Mouse (Mus musculus): ENCODE results near the gene Pkmyt1. TPM values are rescaled to one million over a fixed set of nuclear protein-coding genes. Genes with fewer than 3 reads are reported as not detected.

The Pkmyt1 gene
- polyA plus RNA-seq, 1 experiment from 2014 or later, result 29.5 TPM

DNA sequence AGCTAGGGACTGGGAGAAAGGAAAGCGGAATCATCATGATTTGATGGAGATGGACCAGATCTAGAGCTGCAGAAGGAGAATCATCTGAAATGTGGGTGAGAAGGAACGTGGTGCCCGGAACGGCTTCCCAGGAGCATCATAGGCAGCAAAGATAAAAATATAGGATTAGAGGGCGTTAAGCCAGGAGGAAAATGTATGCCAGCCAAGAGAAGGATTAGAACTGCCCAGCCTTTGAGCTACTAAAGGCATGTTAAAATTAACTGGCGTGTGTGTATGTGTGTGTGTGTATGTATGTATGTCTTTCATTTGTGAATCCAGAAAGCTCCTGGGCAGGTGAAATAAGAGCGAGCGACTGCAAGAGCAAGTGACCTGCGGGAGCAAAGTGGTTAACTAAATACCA, 22.8 kb upstream of the Pkmyt1 start:
- H3K36me3 ChIP-seq (replicated peaks; ENCODE audit: control insufficient read depth, insufficient read depth, low read depth, low read length), result no peaks in the 10 kb centered on the region
- peaks cover 17% of the 10 kb centered on the region for H3K27me3 ChIP-seq (ENCODE audit: control insufficient read depth, insufficient read depth, low read length)
- ATAC-seq (replicated peaks; ENCODE audit: insufficient number of reproducible peaks, low FRiP score, low TSS enrichment, low read depth), result no peak
- H3K9me3 ChIP-seq (replicated peaks; ENCODE audit: control insufficient read depth, low read length), result no peaks in the 10 kb centered on the region
- DNase-seq (ENCODE audit: low spot score), result no peak
- WGBS, result 89% methylated on average over 9 of the region's 9 CpGs
- H3K4me2 ChIP-seq (ENCODE audit: low read depth, low read length), result no peak overlapping the region
- no peak overlapping the region for H3K27ac ChIP-seq (replicated peaks; ENCODE audit: low read depth, low read length)
- no peak overlapping the region for H3K9ac ChIP-seq (replicated peaks; ENCODE audit: low read length)
- H3K4me3 ChIP-seq (ENCODE audit: low read depth, low read length), result no peak overlapping the region
- peaks cover 3% of the 10 kb centered on the region; the same call in 1 of the 2 replicates for H3K4me1 ChIP-seq (ENCODE audit: control insufficient read depth, insufficient read depth, low read length)

DNA sequence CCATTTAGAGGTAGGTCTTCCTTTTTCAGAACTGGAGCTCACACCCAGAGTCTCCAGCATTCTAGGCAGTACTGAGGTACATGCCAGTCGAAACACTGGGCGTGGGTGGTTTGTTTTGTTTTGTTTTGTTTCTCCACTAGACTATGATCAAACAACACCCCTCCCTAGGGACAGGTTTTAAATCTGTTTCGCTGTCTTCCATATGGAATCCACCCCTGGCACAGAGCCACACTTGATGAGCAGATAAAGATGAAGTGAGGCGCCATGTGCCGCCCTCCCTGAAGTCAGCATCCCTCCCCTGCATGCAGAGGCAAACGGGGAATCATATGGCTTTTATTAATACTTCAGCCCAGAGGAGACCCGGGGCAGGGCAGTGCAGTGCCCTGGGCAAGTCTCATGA, 21.4 kb upstream of the Pkmyt1 start:
- no peak overlapping the region for H3K4me2 ChIP-seq (ENCODE audit: low read depth, low read length)
- peaks cover 3% of the 10 kb centered on the region for H3K27me3 ChIP-seq (ENCODE audit: control insufficient read depth, insufficient read depth, low read length)
- WGBS, result 43% methylated on average over 7 of the region's 7 CpGs
- no peak overlapping the region for H3K27ac ChIP-seq (replicated peaks; ENCODE audit: low read depth, low read length)
- ATAC-seq (replicated peaks; ENCODE audit: insufficient number of reproducible peaks, low FRiP score, low TSS enrichment, low read depth), result no peak
- H3K36me3 ChIP-seq (replicated peaks; ENCODE audit: control insufficient read depth, insufficient read depth, low read depth, low read length), result no peaks in the 10 kb centered on the region
- H3K9me3 ChIP-seq (replicated peaks; ENCODE audit: control insufficient read depth, low read length), result no peaks in the 10 kb centered on the region
- H3K4me3 ChIP-seq (ENCODE audit: low read depth, low read length), result no peak overlapping the region
- no peak for DNase-seq (ENCODE audit: low spot score)
- H3K4me1 ChIP-seq (ENCODE audit: control insufficient read depth, insufficient read depth, low read length), result no peaks in the 10 kb centered on the region
- H3K9ac ChIP-seq (replicated peaks; ENCODE audit: low read length), result no peak overlapping the region

GRCm38 (mm10) chr17:23705525-23706104, 20.5 kb upstream of the Pkmyt1 start:
- H3K4me1 ChIP-seq (ENCODE audit: control insufficient read depth, insufficient read depth, low read length), result no peaks in the 10 kb centered on the region
- no peak; the same call in 1 of the 2 replicates for ATAC-seq (replicated peaks; ENCODE audit: insufficient number of reproducible peaks, low FRiP score, low TSS enrichment, low read depth)
- H3K27me3 ChIP-seq (ENCODE audit: control insufficient read depth, insufficient read depth, low read length), result no peaks in the 10 kb centered on the region
- H3K9ac ChIP-seq (replicated peaks; ENCODE audit: low read length), result no peak overlapping the region
- no peaks in the 10 kb centered on the region for H3K9me3 ChIP-seq (replicated peaks; ENCODE audit: control insufficient read depth, low read length)
- H3K4me3 ChIP-seq (ENCODE audit: low read depth, low read length), result no peak overlapping the region
- H3K4me2 ChIP-seq (ENCODE audit: low read depth, low read length), result no peak overlapping the region
- no peaks in the 10 kb centered on the region for H3K36me3 ChIP-seq (replicated peaks; ENCODE audit: control insufficient read depth, insufficient read depth, low read depth, low read length)
- H3K27ac ChIP-seq (replicated peaks; ENCODE audit: low read depth, low read length), result no peak overlapping the region
- no peak for DNase-seq (ENCODE audit: low spot score)
- 81% methylated on average over 7 of the region's 7 CpGs for WGBS

DNA sequence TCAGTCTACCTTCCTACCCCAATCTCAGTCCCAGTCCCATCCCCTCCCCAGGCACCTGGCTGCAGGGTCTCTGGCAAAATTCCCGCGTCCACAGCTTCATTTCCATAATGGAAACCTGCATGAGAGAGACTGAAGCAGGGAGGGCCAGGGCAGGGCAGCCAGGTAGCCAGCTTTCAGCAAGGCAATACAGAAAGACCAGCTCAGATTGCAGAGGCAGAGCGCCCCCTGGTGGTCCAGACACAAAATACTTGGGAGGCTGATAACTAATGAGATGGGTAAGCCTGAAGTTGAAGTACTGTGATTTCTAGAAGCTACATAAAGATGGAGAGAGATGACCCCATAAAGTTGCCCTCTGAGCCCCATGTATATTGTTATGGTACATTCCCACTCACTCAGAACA, 19.9 kb upstream of the Pkmyt1 start:
- Histone ChIP-seq H3K36me3 (replicated peaks; ENCODE audit: control insufficient read depth, insufficient read depth, low read depth, low read length) (no peaks in the 10 kb centered on the region), H3K27ac (replicated peaks; ENCODE audit: low read depth, low read length) (no peak overlapping the region), H3K9ac (replicated peaks; ENCODE audit: low read length) (no peak overlapping the region), H3K9me3 (replicated peaks; ENCODE audit: control insufficient read depth, low read length) (no peaks in the 10 kb centered on the region), H3K4me2 (ENCODE audit: low read depth, low read length) (no peak overlapping the region), H3K27me3 (ENCODE audit: control insufficient read depth, insufficient read depth, low read length) (no peaks in the 10 kb centered on the region), H3K4me3 (ENCODE audit: low read depth, low read length) (no peak overlapping the region), H3K4me1 (ENCODE audit: control insufficient read depth, insufficient read depth, low read length) (no peaks in the 10 kb centered on the region)
- ATAC-seq (replicated peaks; ENCODE audit: insufficient number of reproducible peaks, low FRiP score, low TSS enrichment, low read depth), result 0 out of 2 replicates have a peak, but pooled peaks have one; percentile 25
- WGBS, result 3% methylated on average over 3 of the region's 3 CpGs
- peak; percentile 85 for DNase-seq (ENCODE audit: low spot score)

DNA sequence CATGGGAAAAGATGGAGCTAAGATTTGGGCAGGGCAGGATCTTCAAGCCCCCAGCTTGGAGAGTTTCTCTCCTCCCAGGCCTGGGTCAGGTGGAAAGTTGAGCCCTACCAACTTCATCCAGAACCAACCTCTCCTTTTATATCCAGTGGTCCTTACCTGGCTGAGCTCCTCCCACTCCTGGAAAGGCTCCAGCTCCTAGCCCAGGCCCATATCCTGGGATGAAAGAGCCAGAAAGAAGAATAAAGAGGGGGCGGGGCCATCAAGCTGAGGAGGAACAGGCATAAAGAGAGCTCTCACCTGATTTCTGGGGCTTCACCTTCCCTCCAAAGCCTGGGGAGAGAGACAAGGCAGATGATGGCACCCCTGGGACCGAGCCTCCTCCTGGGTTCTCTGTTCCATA, 9.1 kb upstream of the Pkmyt1 start:
- Histone ChIP-seq H3K36me3 (replicated peaks; ENCODE audit: control insufficient read depth, insufficient read depth, low read depth, low read length) (no peaks in the 10 kb centered on the region), H3K9ac (replicated peaks; ENCODE audit: low read length) (no peak overlapping the region), H3K4me3 (ENCODE audit: low read depth, low read length) (no peak overlapping the region), H3K9me3 (replicated peaks; ENCODE audit: control insufficient read depth, low read length) (no peaks in the 10 kb centered on the region), H3K4me2 (ENCODE audit: low read depth, low read length) (no peak overlapping the region), H3K27me3 (ENCODE audit: control insufficient read depth, insufficient read depth, low read length) (no peaks in the 10 kb centered on the region), H3K27ac (replicated peaks; ENCODE audit: low read depth, low read length) (no peak overlapping the region), H3K4me1 (ENCODE audit: control insufficient read depth, insufficient read depth, low read length) (no peaks in the 10 kb centered on the region)
- DNase-seq (ENCODE audit: low spot score) (no peak), ATAC-seq (replicated peaks; ENCODE audit: insufficient number of reproducible peaks, low FRiP score, low TSS enrichment, low read depth) (no peak)
- WGBS, result 60% methylated on average over 2 of the region's 2 CpGs

DNA sequence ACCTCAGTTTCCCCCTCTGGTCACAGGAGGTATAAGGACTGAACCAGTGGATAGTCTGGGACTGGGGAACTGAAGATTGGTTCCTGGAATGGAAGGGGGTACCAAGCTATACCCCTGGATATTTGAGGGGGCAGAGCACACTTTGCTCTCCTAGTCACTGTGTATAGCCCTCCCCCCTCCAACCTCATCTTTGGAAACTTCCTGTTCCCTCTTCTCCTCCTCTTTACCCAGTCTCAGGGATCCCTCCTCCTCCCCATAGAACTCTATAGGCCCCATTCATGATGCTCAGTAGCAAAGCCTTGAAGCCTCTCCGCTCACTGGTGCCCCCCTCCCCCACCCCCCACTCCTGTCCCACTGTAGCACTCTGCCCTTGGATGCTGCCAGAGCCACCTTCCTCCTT, 6.7 kb upstream of the Pkmyt1 start:
- H3K27me3 ChIP-seq (ENCODE audit: control insufficient read depth, insufficient read depth, low read length), result no peaks in the 10 kb centered on the region
- no peaks in the 10 kb centered on the region for H3K9me3 ChIP-seq (replicated peaks; ENCODE audit: control insufficient read depth, low read length)
- no peak for DNase-seq (ENCODE audit: low spot score)
- ATAC-seq (replicated peaks; ENCODE audit: insufficient number of reproducible peaks, low FRiP score, low TSS enrichment, low read depth), result no peak
- no peak overlapping the region for H3K4me3 ChIP-seq (ENCODE audit: low read depth, low read length)
- H3K36me3 ChIP-seq (replicated peaks; ENCODE audit: control insufficient read depth, insufficient read depth, low read depth, low read length), result no peaks in the 10 kb centered on the region
- H3K4me1 ChIP-seq (ENCODE audit: control insufficient read depth, insufficient read depth, low read length), result no peaks in the 10 kb centered on the region
- H3K27ac ChIP-seq (replicated peaks; ENCODE audit: low read depth, low read length), result no peak overlapping the region
- 0% methylated on average over 1 of the region's 1 CpGs for WGBS
- H3K9ac ChIP-seq (replicated peaks; ENCODE audit: low read length), result no peak overlapping the region
- H3K4me2 ChIP-seq (ENCODE audit: low read depth, low read length), result no peak overlapping the region

DNA sequence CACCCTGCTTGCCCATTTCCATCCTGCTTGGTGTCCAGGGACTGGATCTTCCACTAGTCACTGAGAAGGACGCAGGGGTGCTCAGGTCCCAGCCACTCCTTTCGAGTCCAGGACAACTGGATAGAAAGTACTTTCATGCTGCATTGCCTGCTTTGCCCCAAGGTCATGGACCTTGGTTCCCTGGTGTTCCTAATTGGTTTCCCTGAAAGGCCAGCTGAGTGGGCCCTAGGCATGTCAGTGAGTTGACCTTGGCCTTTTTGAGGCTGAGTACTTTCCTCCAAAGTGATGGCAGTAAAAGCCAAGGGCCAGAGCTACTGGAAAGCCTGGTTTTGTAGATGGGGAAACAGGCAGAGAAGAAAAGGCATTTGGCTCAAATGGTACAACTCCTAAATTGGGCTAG, 4.2 kb upstream of the Pkmyt1 start:
- 67% methylated on average over 2 of the region's 2 CpGs for WGBS
- no peak overlapping the region for H3K27ac ChIP-seq (replicated peaks; ENCODE audit: low read depth, low read length)
- no peak for ATAC-seq (replicated peaks; ENCODE audit: insufficient number of reproducible peaks, low FRiP score, low TSS enrichment, low read depth)
- no peak overlapping the region for H3K9ac ChIP-seq (replicated peaks; ENCODE audit: low read length)
- no peak overlapping the region for H3K4me3 ChIP-seq (ENCODE audit: low read depth, low read length)
- H3K4me2 ChIP-seq (ENCODE audit: low read depth, low read length), result no peak overlapping the region
- no peaks in the 10 kb centered on the region for H3K9me3 ChIP-seq (replicated peaks; ENCODE audit: control insufficient read depth, low read length)
- H3K36me3 ChIP-seq (replicated peaks; ENCODE audit: control insufficient read depth, insufficient read depth, low read depth, low read length), result no peaks in the 10 kb centered on the region
- H3K4me1 ChIP-seq (ENCODE audit: control insufficient read depth, insufficient read depth, low read length), result no peaks in the 10 kb centered on the region
- no peak for DNase-seq (ENCODE audit: low spot score)
- no peaks in the 10 kb centered on the region for H3K27me3 ChIP-seq (ENCODE audit: control insufficient read depth, insufficient read depth, low read length)

- Histone ChIP-seq H3K4me2 (ENCODE audit: low read depth, low read length) (no peak within 1 kb of the TSS), H3K4me1 (ENCODE audit: control insufficient read depth, insufficient read depth, low read length) (no peaks in the 10 kb centered on the region), H3K36me3 (replicated peaks; ENCODE audit: control insufficient read depth, insufficient read depth, low read depth, low read length) (no peaks in the 10 kb centered on the region), H3K27me3 (ENCODE audit: control insufficient read depth, insufficient read depth, low read length) (no peaks in the 10 kb centered on the region), H3K27ac (replicated peaks; ENCODE audit: low read depth, low read length) (no peak within 1 kb of the TSS), H3K4me3 (ENCODE audit: low read depth, low read length) (no peak within 1 kb of the TSS), H3K9me3 (replicated peaks; ENCODE audit: control insufficient read depth, low read length) (no peaks in the 10 kb centered on the region), H3K9ac (replicated peaks; ENCODE audit: low read length) (no peak within 1 kb of the TSS)
- DNase-seq (ENCODE audit: low spot score) (no peak), ATAC-seq (replicated peaks; ENCODE audit: insufficient number of reproducible peaks, low FRiP score, low TSS enrichment, low read depth) (no peak)
- 69% methylated on average over 7 of the region's 7 CpGs for WGBS
These were observed 3.6 kb upstream of the Pkmyt1 start, which contains the start of gene 1520401A03Rik for GRCm38 (mm10) chr17:23722376-23723125. 1520401A03Rik (minus strand) TSS chr17:23722783.
